Mouse (Mus musculus) liver, embryonic 14.5 days (tissue): ENCODE measurements at regions not wholly inside any gene's neighbourhood (a gene's known extent, or its start where the extent isn't known, plus 50 kb on each side); places are given as distances from the start of the nearest gene placed in this dataset.

Experiments used
- ATAC-seq: fragments of 200-750 bp; cut with Nextera tagmentation; 2 replicates; pipeline ENCODE4 v1.8.0; 2017; ENCODE audit warnings: moderate number of reproducible peaks, mild to moderate bottlenecking, moderate library complexity; ENCODE audit not compliant: insufficient read depth
- DNase-seq, 3 experiments: peaks; one replicate each; pipeline ENCODE4 v3.0.0-alpha.2; 2012 to 2013; ENCODE audit warnings: low read depth in 3 of 3, low spot score in 3 of 3
- H3K27ac ChIP-seq: fragments of 300-500 bp; sonication (generic); 2 replicates; pipeline ENCODE4 v1.5.1; 2014; ENCODE audit warnings: moderate library complexity, mild to moderate bottlenecking, control low read depth, inconsistent platforms
- H3K27me3 ChIP-seq: fragments of 300-500 bp; sonication (generic); 2 replicates; pipeline ENCODE4 v1.6.1; 2014; ENCODE audit warnings: mild to moderate bottlenecking, low read length, moderate library complexity; ENCODE audit not compliant: control insufficient read depth, insufficient read depth
- H3K36me3 ChIP-seq: fragments of 300-500 bp; sonication (generic); replicated peaks from 2 replicates; pipeline ENCODE4 v1.6.1; 2014; ENCODE audit warnings: low read depth; ENCODE audit not compliant: control insufficient read depth, insufficient read depth
- H3K4me1 ChIP-seq, 2 experiments: fragments of 200-500 bp in 1 of 2; fragments of 300-500 bp in 1 of 2; sonication (generic) in 1 of 2; replicated peaks; 2 replicates each; pipeline ENCODE4 v1.6.1; 2012 to 2014; ENCODE audit warnings: antibody characterized with exemption in 1 of 2, inconsistent platforms in 1 of 2, low read length in 1 of 2; ENCODE audit not compliant: control insufficient read depth in 2 of 2, insufficient read depth in 2 of 2
- H3K4me2 ChIP-seq: fragments of 300-500 bp; sonication (generic); 2 replicates; pipeline ENCODE4 v1.6.1; 2014; ENCODE audit warnings: low read depth, mild to moderate bottlenecking, control low read depth, moderate library complexity
- H3K4me3 ChIP-seq, 2 experiments: fragments of 200-500 bp in 1 of 2; fragments of 300-500 bp in 1 of 2; sonication (generic) in 1 of 2; 2 replicates each; pipeline ENCODE4 v1.5.1; 2012 to 2014; ENCODE audit warnings: low read depth in 2 of 2, low read length in 2 of 2, mild to moderate bottlenecking in 2 of 2, control low read depth in 1 of 2, inconsistent platforms in 1 of 2, moderate library complexity in 1 of 2; ENCODE audit not compliant: insufficient read depth in 1 of 2
- H3K9ac ChIP-seq: fragments of 300-500 bp; sonication (generic); replicated peaks from 2 replicates; pipeline ENCODE4 v1.6.1; 2014; ENCODE audit warnings: mild to moderate bottlenecking, control low read depth, moderate library complexity
- H3K9me3 ChIP-seq: fragments of 300-500 bp; sonication (generic); 2 replicates; pipeline ENCODE4 v1.6.1; 2016; ENCODE audit warnings: low read length, mixed read lengths; ENCODE audit not compliant: control insufficient read depth
- CTCF ChIP-seq: IDR thresholded peaks from 2 replicates; pipeline ENCODE4 v1.5.1; 2016; ENCODE audit warnings: antibody characterized with exemption, low read depth, control low read depth
- EP300 ChIP-seq: IDR thresholded peaks from 2 replicates; pipeline ENCODE4 v1.6.1; 2016; ENCODE audit warnings: antibody characterized with exemption, low read depth
- WGBS: fragments of 180-500 bp; shearing (Covaris S2); extraction: QIAGEN DNeasy Blood & Tissue Kit; methylation state at CpG from one replicate; pipeline ENCODE4 v1.1.7; 2014; ENCODE audit not compliant: insufficient replicate concordance; 5-methylcytosine and 5-hydroxymethylcytosine counted together

DNA sequence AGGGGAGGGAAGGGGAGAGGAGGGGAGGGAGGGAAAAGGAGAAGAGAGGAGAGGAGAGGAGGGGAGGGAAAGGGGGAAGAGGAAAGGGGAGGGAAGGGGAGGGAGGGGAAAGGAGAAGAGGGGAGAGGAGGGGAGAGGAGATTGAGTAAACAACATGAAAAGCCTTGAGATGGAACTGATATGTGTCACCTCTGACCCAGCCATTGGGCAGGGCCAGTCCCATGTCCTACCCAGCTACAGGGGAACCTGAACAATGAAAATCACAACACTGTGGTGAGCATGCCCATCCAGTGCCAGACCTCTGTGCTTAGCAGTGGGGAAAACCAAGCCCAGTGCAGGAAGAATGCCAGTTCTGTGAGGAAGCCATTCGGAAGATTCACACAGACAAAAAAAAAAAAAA is 103.6 kb upstream of the Gm26657 start:
- TF ChIP-seq CTCF: no peak
- no peak for TF ChIP-seq EP300
- ATAC-seq (no peak), DNase-seq (no peak)
- H3K27ac ChIP-seq: no peak overlapping the region
- 0 out of 4 replicates have a peak, but pooled peaks cover 0 to 2% of the 10 kb centered on the region in 2 experiments for H3K4me1 ChIP-seq
- H3K9me3 ChIP-seq: no peaks in the 10 kb centered on the region
- no peak overlapping the region for H3K4me3 ChIP-seq
- H3K27me3 ChIP-seq: no peaks in the 10 kb centered on the region
- H3K36me3 ChIP-seq: no peaks in the 10 kb centered on the region
- 63% methylated on average over 1 of the region's 1 CpGs for WGBS
- H3K4me2 ChIP-seq: no peak overlapping the region
- H3K9ac ChIP-seq: no peak overlapping the region

DNA sequence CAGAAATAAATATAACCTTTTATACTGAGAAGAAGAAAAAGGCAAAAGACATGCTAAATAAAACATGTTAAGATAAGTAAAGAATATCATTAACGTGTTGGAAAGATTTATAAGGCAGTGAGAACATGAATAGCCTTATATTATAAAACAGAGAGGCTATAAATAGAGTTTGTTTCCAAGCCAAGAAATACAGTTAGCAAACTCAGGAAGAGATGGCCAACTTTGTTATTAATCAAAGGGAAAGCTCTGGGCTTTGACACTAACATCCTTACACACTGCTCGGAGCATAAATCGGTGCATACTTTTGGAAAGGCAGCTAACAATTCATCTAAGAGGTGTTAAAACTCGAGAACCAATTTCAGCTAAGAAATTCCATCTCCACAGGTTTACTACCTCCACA is 106.3 kb upstream of the Gm26657 start:
- no peak overlapping the region for H3K4me3 ChIP-seq
- no peaks in the 10 kb centered on the region for H3K27me3 ChIP-seq
- no peak for TF ChIP-seq EP300
- no peak for TF ChIP-seq CTCF
- WGBS: 56% methylated on average over 4 of the region's 4 CpGs
- no peaks in the 10 kb centered on the region for H3K4me1 ChIP-seq
- no peaks in the 10 kb centered on the region for H3K9me3 ChIP-seq
- DNase-seq (no peak), ATAC-seq (no peak)
- H3K9ac ChIP-seq: no peak overlapping the region
- H3K4me2 ChIP-seq: no peak overlapping the region
- H3K27ac ChIP-seq: no peak overlapping the region
- H3K36me3 ChIP-seq: no peaks in the 10 kb centered on the region

DNA sequence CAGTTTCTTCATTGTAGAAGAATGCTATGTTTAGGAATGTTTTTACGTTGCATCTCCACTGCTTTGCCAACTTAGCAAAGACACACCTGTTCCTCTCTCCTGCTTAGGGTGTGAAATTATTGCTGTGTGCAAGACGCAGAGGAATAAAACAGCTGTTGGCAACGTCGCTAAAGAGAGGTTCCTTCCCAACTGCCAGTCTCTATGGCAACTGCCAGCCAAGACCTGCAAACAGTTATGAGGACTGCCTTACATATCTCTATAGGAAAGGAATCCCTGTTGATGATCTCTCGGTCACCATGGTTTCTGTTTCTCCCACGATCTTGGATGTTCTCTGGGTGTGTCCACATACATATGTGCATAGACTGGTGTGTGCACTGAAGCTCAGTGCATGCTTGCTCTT is 109.6 kb upstream of the Gm26657 start:
- Histone ChIP-seq H3K9me3 (no peaks in the 10 kb centered on the region), H3K4me3 (no peak overlapping the region), H3K4me1 (no peaks in the 10 kb centered on the region), H3K4me2 (no peak overlapping the region), H3K36me3 (no peaks in the 10 kb centered on the region), H3K9ac (no peak overlapping the region), H3K27me3 (no peaks in the 10 kb centered on the region), H3K27ac (no peak overlapping the region)
- 55% methylated on average over 6 of the region's 6 CpGs for WGBS
- TF ChIP-seq CTCF (no peak), EP300 (no peak)
- DNase-seq: no peak
- ATAC-seq: no peak

DNA sequence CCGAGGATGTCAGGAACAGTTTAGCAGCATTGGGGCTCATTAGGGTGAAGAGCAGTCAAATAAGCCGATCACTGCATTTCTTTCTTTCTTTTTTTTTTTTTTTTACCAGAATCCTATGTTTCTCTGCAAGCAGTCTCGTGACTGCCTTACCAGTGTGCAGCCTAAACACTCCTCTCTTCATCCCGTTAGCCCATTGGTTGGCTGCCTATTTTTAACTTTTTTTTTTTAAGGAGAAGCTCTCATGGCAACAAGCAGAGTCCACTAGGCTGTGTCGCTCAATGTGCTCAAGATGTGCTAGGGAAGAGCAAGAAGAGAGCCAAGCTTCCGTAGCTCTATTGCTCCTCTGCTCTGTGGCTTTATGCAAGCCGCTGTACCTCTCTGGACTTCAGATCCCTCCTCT is 112.7 kb upstream of the Gm26657 start:
- no peak overlapping the region for H3K9ac ChIP-seq

DNA sequence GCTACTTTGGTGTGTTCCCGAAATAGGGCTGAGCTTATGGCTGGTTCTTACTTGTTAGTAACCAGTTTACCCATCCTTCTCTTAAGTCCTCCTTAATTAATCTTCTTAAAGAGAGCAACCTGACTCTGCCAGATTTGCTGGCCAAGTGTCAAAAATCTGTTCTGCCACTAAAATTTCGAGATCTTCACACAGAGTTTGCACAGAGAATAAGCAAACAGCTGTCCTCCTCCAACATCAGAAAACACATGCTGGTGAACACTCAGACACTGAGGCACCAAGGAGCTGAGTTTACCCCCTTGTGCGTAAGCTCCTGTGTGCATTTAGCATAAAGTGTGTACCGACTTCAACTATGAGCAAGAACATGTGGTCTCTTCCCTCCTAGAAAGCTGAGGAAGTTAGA is 118.1 kb upstream of the Gm26657 start:
- no peak for TF ChIP-seq EP300
- no peak for TF ChIP-seq CTCF

More for the DNA sequence above, 112.7 kb upstream of the Gm26657 start:
- H3K27me3 ChIP-seq: no peaks in the 10 kb centered on the region
- WGBS: 54% methylated on average over 7 of the region's 7 CpGs
- TF ChIP-seq CTCF (no peak), EP300 (no peak)
- no peaks in the 10 kb centered on the region for H3K36me3 ChIP-seq
- H3K4me1 ChIP-seq: no peaks in the 10 kb centered on the region
- H3K27ac ChIP-seq: no peak overlapping the region
- no peak overlapping the region for H3K4me3 ChIP-seq
- no peaks in the 10 kb centered on the region for H3K9me3 ChIP-seq
- DNase-seq (no peak), ATAC-seq (no peak)
- H3K4me2 ChIP-seq: no peak overlapping the region

More for the DNA sequence above, 118.1 kb upstream of the Gm26657 start:
- 58% methylated on average over 4 of the region's 4 CpGs for WGBS
- Histone ChIP-seq H3K27me3 (no peaks in the 10 kb centered on the region), H3K4me1 (no peaks in the 10 kb centered on the region), H3K9ac (no peak overlapping the region), H3K4me2 (no peak overlapping the region), H3K36me3 (no peaks in the 10 kb centered on the region), H3K4me3 (no peak overlapping the region), H3K27ac (no peak overlapping the region), H3K9me3 (no peaks in the 10 kb centered on the region)
- ATAC-seq (no peak), DNase-seq (no peak)
